Mouse (Mus musculus): ENCODE results near the gene Gm10277. TPM values are rescaled to one million over a fixed set of nuclear protein-coding genes. Genes with fewer than 3 reads are reported as not detected.
A peak's percentile ranks its signal among the peaks of the same experiment; 100 is the strongest.

Gm10277 gene
- polyA plus RNA-seq, 1 experiment from 2014 or later = 0.93 TPM

DNA sequence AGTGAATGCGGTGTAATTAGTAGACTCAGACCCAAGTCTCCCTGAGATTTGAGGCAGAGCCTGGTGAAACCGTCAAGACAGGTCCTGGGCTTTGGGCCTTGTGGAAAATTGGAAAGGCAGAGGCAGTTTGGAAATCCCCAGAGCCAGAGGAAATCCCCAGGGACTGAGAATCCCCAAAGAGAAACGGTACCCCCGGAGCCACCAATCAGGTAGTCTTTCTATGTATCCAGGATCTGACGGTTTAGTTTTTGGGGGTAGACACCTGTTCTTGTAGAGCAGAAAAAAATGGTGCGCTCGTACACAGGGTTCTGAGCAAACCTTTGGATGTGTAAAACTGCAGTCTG, 5.0 kb upstream of the Gm10277 start:
- no peak for DNase-seq (ENCODE audit: low spot score)
- Histone ChIP-seq H3K27me3 (ENCODE audit: control insufficient read depth, insufficient read depth, low read length) (no peaks in the 10 kb centered on the region), H3K27ac (ENCODE audit: low read depth, low read length) (no peak overlapping the region), H3K4me3 (ENCODE audit: low read depth, low read length) (no peak overlapping the region), H3K9ac (ENCODE audit: low read length) (no peak overlapping the region), H3K9me3 (ENCODE audit: control insufficient read depth, low read length) (no peaks in the 10 kb centered on the region), H3K36me3 (ENCODE audit: control insufficient read depth, insufficient read depth, low read length) (no peaks in the 10 kb centered on the region), H3K4me2 (ENCODE audit: low read depth) (no peak overlapping the region), H3K4me1 (ENCODE audit: control insufficient read depth, insufficient read depth, low read length) (peaks cover 15% of the 10 kb centered on the region; the same call in 1 of the 2 replicates)
- ATAC-seq (ENCODE audit: insufficient read depth, low FRiP score, low TSS enrichment) = no peak
- WGBS = 80% methylated on average over 7 of the region's 7 CpGs

DNA sequence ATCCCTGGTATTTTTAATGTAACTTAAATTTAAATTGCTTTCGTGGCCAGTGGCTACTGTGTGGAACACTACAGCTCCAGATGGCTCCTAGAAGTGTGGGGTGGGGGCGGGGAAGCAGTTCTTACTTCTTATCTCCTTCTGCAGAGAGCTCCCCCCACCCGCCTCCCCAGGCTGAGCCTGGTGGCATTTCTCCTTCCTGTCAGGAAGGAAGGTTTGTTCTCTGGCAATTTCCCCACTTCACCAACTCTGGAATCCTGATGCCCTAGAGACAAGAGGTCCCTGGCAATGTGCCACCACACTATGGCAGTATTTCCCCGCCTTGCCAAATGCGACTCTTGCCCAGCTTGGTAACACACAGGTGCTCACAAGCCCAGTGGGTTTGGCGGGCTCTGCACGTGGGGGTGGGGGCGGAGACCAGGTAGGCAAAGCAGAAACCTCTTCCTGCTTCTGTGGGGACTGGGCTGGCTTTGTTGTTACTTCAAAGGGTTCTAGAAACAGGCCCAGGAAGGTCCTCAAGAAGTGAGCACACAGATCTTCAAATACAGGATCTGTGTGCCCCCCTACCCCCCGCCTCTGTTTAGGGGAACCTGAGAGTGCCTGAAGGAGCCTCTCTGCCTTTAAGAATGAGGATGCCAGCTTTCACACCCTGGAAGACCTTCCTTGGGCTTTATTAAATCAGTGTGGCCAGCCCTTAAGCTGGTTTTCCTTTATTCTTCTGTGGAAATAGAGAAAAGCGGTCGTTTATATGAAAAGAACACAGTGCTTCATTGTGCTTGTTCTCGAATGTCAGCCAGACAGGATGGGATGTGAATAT, 4.4 kb upstream of the Gm10277 start:
- Histone ChIP-seq H3K9ac (ENCODE audit: low read length) (peak overlapping the region; percentile 31; the same call in 1 of the 2 replicates), H3K4me2 (ENCODE audit: low read depth) (no peak overlapping the region), H3K27ac (ENCODE audit: low read depth, low read length) (0 out of 2 replicates have a peak overlapping the region, but pooled peaks have one; percentile 34), H3K4me3 (ENCODE audit: low read depth, low read length) (no peak overlapping the region), H3K4me1 (ENCODE audit: control insufficient read depth, insufficient read depth, low read length) (peaks cover 15% of the 10 kb centered on the region; the same call in 1 of the 2 replicates), H3K27me3 (ENCODE audit: control insufficient read depth, insufficient read depth, low read length) (no peaks in the 10 kb centered on the region), H3K9me3 (ENCODE audit: control insufficient read depth, low read length) (no peaks in the 10 kb centered on the region), H3K36me3 (ENCODE audit: control insufficient read depth, insufficient read depth, low read length) (no peaks in the 10 kb centered on the region)
- DNase-seq (ENCODE audit: low spot score) = no peak
- 63% methylated on average over 12 of the region's 12 CpGs for WGBS
- no peak for ATAC-seq (ENCODE audit: insufficient read depth, low FRiP score, low TSS enrichment)

GRCm38 (mm10) chr11:77791241-77791727, 3.7 kb upstream of the Gm10277 start:
- DNase-seq (ENCODE audit: low spot score) (peak; percentile 43), ATAC-seq (ENCODE audit: insufficient read depth, low FRiP score, low TSS enrichment) (no peak)
- Histone ChIP-seq H3K27me3 (ENCODE audit: control insufficient read depth, insufficient read depth, low read length) (no peaks in the 10 kb centered on the region), H3K9ac (ENCODE audit: low read length) (no peak overlapping the region), H3K27ac (ENCODE audit: low read depth, low read length) (peak overlapping the region; percentile 54; the same call in 1 of the 2 replicates), H3K4me1 (ENCODE audit: control insufficient read depth, insufficient read depth, low read length) (peaks cover 15% of the 10 kb centered on the region; the same call in 1 of the 2 replicates), H3K36me3 (ENCODE audit: control insufficient read depth, insufficient read depth, low read length) (no peaks in the 10 kb centered on the region), H3K9me3 (ENCODE audit: control insufficient read depth, low read length) (no peaks in the 10 kb centered on the region), H3K4me3 (ENCODE audit: low read depth, low read length) (no peak overlapping the region), H3K4me2 (ENCODE audit: low read depth) (no peak overlapping the region)
- WGBS = 37% methylated on average over 8 of the region's 8 CpGs

DNA sequence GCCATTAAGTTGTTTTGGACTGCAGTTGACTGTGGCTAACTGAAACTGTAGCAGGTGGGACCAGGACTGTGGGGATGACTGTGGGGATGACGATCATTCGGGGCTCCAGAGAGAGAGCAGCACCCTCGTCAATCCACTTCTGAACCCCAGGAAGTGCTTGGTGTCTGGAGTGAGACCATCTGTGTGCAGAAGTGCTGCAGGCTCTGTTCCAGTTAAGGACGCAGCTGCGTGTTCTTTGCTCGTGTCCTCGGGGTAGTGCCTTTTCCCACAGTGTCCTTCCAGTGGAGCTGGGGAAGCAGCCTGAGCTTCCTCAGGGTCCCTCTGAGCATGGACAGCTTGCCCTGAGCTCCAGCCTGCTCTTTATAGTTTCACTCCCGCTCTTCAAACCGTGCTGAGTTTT, 2.7 kb upstream of the Gm10277 start:
- 53% methylated on average over 9 of the region's 9 CpGs for WGBS
- no peak overlapping the region for H3K4me2 ChIP-seq (ENCODE audit: low read depth)
- ATAC-seq (ENCODE audit: insufficient read depth, low FRiP score, low TSS enrichment) = no peak
- no peak for DNase-seq (ENCODE audit: low spot score)
- H3K27ac ChIP-seq (ENCODE audit: low read depth, low read length) = peak overlapping the region; percentile 54
- no peak overlapping the region for H3K9ac ChIP-seq (ENCODE audit: low read length)
- H3K9me3 ChIP-seq (ENCODE audit: control insufficient read depth, low read length) = no peaks in the 10 kb centered on the region
- no peaks in the 10 kb centered on the region for H3K36me3 ChIP-seq (ENCODE audit: control insufficient read depth, insufficient read depth, low read length)
- no peak overlapping the region for H3K4me3 ChIP-seq (ENCODE audit: low read depth, low read length)
- H3K4me1 ChIP-seq (ENCODE audit: control insufficient read depth, insufficient read depth, low read length) = peaks cover 22% of the 10 kb centered on the region; the same call in 1 of the 2 replicates
- H3K27me3 ChIP-seq (ENCODE audit: control insufficient read depth, insufficient read depth, low read length) = no peaks in the 10 kb centered on the region

DNA sequence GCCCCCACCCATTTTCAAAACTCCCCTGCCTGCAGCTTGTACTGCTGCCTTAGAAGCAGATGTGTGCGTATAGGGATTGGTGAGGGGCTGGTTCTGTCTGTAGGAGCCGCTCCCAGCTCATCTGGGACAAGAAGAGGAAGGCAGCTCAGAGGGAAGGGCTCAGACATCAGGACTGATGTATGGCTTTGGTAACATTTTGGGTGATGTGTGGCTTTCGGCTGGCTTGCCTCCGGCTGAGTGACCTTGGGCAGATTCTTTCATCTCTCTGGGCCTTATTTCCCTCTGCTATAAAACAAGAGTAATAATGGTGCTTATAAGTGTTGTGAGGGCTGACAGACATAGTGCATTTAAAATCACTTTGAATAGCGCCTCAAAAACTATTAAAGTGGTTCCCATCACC, 2.0 kb upstream of the Gm10277 start:
- no peaks in the 10 kb centered on the region for H3K36me3 ChIP-seq (ENCODE audit: control insufficient read depth, insufficient read depth, low read length)
- no peaks in the 10 kb centered on the region for H3K27me3 ChIP-seq (ENCODE audit: control insufficient read depth, insufficient read depth, low read length)
- H3K4me2 ChIP-seq (ENCODE audit: low read depth) = no peak overlapping the region
- DNase-seq (ENCODE audit: low spot score) (no peak), ATAC-seq (ENCODE audit: insufficient read depth, low FRiP score, low TSS enrichment) (no peak)
- no peak overlapping the region for H3K4me3 ChIP-seq (ENCODE audit: low read depth, low read length)
- no peaks in the 10 kb centered on the region for H3K9me3 ChIP-seq (ENCODE audit: control insufficient read depth, low read length)
- H3K27ac ChIP-seq (ENCODE audit: low read depth, low read length) = no peak overlapping the region
- H3K4me1 ChIP-seq (ENCODE audit: control insufficient read depth, insufficient read depth, low read length) = peaks cover 26% of the 10 kb centered on the region; the same call in 1 of the 2 replicates
- 84% methylated on average over 5 of the region's 5 CpGs for WGBS
- no peak overlapping the region for H3K9ac ChIP-seq (ENCODE audit: low read length)

DNA sequence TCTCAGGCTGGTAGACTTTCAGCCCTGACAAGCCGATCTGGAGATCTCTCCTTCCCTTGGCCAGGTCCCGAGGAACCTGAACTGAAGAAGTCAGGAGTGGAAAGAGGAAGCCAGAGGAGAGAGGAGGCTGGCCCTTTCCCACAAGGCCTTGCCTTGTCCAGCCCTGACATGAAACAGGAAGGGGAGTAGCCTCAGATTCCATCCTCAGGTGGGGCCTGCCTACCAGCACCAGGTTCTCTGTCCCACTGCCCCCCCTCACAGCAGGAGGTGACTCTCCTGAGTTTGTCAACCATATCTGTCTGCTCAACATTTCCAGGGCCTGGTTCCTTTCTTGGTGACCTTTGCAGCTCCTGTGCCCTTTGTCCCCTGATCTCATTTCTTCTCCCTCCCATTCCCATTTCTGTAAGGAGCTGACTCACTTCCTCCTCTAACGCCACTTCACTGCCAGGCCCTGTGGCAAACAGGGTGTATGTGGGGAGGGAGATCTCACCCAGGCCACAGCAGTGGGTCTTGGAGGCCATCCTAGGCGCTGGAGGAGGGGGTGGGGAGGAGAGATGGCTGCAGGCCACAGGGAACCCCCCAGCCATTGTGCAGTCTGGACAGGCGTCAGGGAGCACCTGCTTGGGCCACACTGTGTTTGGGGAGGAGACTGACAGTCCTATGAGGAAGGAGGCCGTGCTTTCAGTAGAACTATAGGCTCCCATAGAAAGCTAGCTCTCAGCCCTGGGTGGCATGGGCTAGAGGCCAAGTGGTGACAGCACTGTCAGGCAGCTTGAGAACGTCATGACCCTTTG, 1.6 kb downstream of the Gm10277 start:
- no peak for ATAC-seq (ENCODE audit: insufficient read depth, low FRiP score, low TSS enrichment)
- no peaks in the 10 kb centered on the region for H3K27me3 ChIP-seq (ENCODE audit: control insufficient read depth, insufficient read depth, low read length)
- H3K4me3 ChIP-seq (ENCODE audit: low read depth, low read length) = no peak overlapping the region
- H3K9ac ChIP-seq (ENCODE audit: low read length) = no peak overlapping the region
- H3K27ac ChIP-seq (ENCODE audit: low read depth, low read length) = no peak overlapping the region
- H3K36me3 ChIP-seq (ENCODE audit: control insufficient read depth, insufficient read depth, low read length) = no peaks in the 10 kb centered on the region
- H3K4me1 ChIP-seq (ENCODE audit: control insufficient read depth, insufficient read depth, low read length) = peaks cover 14% of the 10 kb centered on the region; the same call in 1 of the 2 replicates
- no peak for DNase-seq (ENCODE audit: low spot score)
- 68% methylated on average over 7 of the region's 7 CpGs for WGBS
- H3K9me3 ChIP-seq (ENCODE audit: control insufficient read depth, low read length) = no peaks in the 10 kb centered on the region
- H3K4me2 ChIP-seq (ENCODE audit: low read depth) = no peak overlapping the region

GRCm38 (mm10) chr11:77785396-77785767, 2.2 kb downstream of the Gm10277 start:
- H3K36me3 ChIP-seq (ENCODE audit: control insufficient read depth, insufficient read depth, low read length) = no peaks in the 10 kb centered on the region
- DNase-seq (ENCODE audit: low spot score) (no peak), ATAC-seq (ENCODE audit: insufficient read depth, low FRiP score, low TSS enrichment) (no peak)
- no peaks in the 10 kb centered on the region for H3K9me3 ChIP-seq (ENCODE audit: control insufficient read depth, low read length)
- H3K4me3 ChIP-seq (ENCODE audit: low read depth, low read length) = no peak overlapping the region
- peaks cover 16% of the 10 kb centered on the region; the same call in 1 of the 2 replicates for H3K4me1 ChIP-seq (ENCODE audit: control insufficient read depth, insufficient read depth, low read length)
- H3K4me2 ChIP-seq (ENCODE audit: low read depth) = no peak overlapping the region
- WGBS = 16% methylated on average over 5 of the region's 5 CpGs
- H3K9ac ChIP-seq (ENCODE audit: low read length) = no peak overlapping the region
- H3K27ac ChIP-seq (ENCODE audit: low read depth, low read length) = no peak overlapping the region
- no peaks in the 10 kb centered on the region for H3K27me3 ChIP-seq (ENCODE audit: control insufficient read depth, insufficient read depth, low read length)

DNA sequence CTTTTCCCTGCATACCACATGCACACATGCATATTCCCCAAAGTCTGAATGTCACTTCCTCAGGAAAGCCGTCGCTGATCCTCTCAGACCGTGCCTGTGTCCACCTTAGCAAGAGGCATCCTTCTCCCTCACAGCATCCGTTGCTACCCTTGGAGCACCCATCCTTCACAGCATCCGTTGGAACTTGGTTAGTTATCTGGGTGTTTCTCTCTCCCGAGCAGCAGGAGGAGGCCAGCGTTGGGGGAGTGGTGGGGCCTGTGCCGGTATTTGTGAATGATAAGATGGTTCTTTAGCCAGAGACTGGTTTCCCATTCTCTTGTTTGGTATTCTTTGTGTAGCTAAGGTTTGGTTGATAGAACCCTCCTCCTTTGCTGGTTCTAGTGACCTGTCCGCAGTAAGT, 2.7 kb downstream of the Gm10277 start:
- H3K9me3 ChIP-seq (ENCODE audit: control insufficient read depth, low read length) = no peaks in the 10 kb centered on the region
- ATAC-seq (ENCODE audit: insufficient read depth, low FRiP score, low TSS enrichment) (no peak), DNase-seq (ENCODE audit: low spot score) (no peak)
- H3K27me3 ChIP-seq (ENCODE audit: control insufficient read depth, insufficient read depth, low read length) = no peaks in the 10 kb centered on the region
- peaks cover 16% of the 10 kb centered on the region; the same call in 1 of the 2 replicates for H3K4me1 ChIP-seq (ENCODE audit: control insufficient read depth, insufficient read depth, low read length)
- H3K36me3 ChIP-seq (ENCODE audit: control insufficient read depth, insufficient read depth, low read length) = no peaks in the 10 kb centered on the region
- H3K9ac ChIP-seq (ENCODE audit: low read length) = no peak overlapping the region
- no peak overlapping the region for H3K4me3 ChIP-seq (ENCODE audit: low read depth, low read length)
- no peak overlapping the region for H3K27ac ChIP-seq (ENCODE audit: low read depth, low read length)
- H3K4me2 ChIP-seq (ENCODE audit: low read depth) = no peak overlapping the region
- WGBS = 81% methylated on average over 9 of the region's 9 CpGs
